Mouse (Mus musculus) activated CD4-positive, CD25-positive, alpha-beta regulatory T cell, adult 4 months (primary cell): Measurements from ENCODE around the gene Ugt1a5. TPM values are rescaled to one million over a fixed set of nuclear protein-coding genes. Genes with fewer than 3 reads are reported as not detected.
A peak's percentile ranks its signal among the peaks of the same experiment; 100 is the strongest.

Experiments used
- ATAC-seq: one replicate; pipeline ENCODE4 v1.8.0; 2017
- polyA plus RNA-seq, 2 experiments: library from polyadenylated mRNA; unstranded; fragments of 100-300 nt; shearing (Covaris generic); gene quantifications; one replicate each; pipeline ENCODE4 v1.2.1; 2017

Gene Ugt1a5
- polyA plus RNA-seq, 2 experiments from 2014 or later = not detected

- no peak for ATAC-seq
Observed at GRCm38 (mm10) chr1:88243861-88244260, 78.0 kb downstream of the Ugt1a5 start.

GRCm38 (mm10) chr1:88245881-88246280 lies 80.1 kb downstream of the Ugt1a5 start:
- ATAC-seq = no peak

- no peak for ATAC-seq
Observed at GRCm38 (mm10) chr1:88246386-88246785, 80.6 kb downstream of the Ugt1a5 start.

- no peak for ATAC-seq
Observed at GRCm38 (mm10) chr1:88247660-88248059, 81.8 kb downstream of the Ugt1a5 start.

- ATAC-seq = no peak
Observed at GRCm38 (mm10) chr1:88248658-88249057, 82.8 kb downstream of the Ugt1a5 start.

GRCm38 (mm10) chr1:88249596-88249995 lies 83.8 kb downstream of the Ugt1a5 start:
- ATAC-seq = no peak

- no peak for ATAC-seq
Observed at GRCm38 (mm10) chr1:88250023-88250422, 84.2 kb downstream of the Ugt1a5 start.

- ATAC-seq = peak; percentile 9
Observed at GRCm38 (mm10) chr1:88253106-88253505, 87.3 kb downstream of the Ugt1a5 start.

- ATAC-seq = no peak
Observed at GRCm38 (mm10) chr1:88253540-88253939, 87.7 kb downstream of the Ugt1a5 start.

- ATAC-seq = no peak
Observed at GRCm38 (mm10) chr1:88254793-88255465, 89.1 kb downstream of the Ugt1a5 start.

GRCm38 (mm10) chr1:88255466-88255857 lies 89.7 kb downstream of the Ugt1a5 start:
- no peak for ATAC-seq

GRCm38 (mm10) chr1:88255989-88256754 lies 90.4 kb downstream of the Ugt1a5 start:
- ATAC-seq = no peak

GRCm38 (mm10) chr1:88256886-88257663 lies 91.3 kb downstream of the Ugt1a5 start:
- no peak for ATAC-seq

GRCm38 (mm10) chr1:88257681-88258080 lies 91.9 kb downstream of the Ugt1a5 start:
- ATAC-seq = no peak

GRCm38 (mm10) chr1:88258361-88258760 lies 92.5 kb downstream of the Ugt1a5 start:
- ATAC-seq = no peak

- ATAC-seq = peak; percentile 14
Observed at GRCm38 (mm10) chr1:88258881-88259642, 93.2 kb downstream of the Ugt1a5 start.

GRCm38 (mm10) chr1:88259643-88260024 lies 93.8 kb downstream of the Ugt1a5 start:
- ATAC-seq = no peak

- no peak for ATAC-seq
Observed at GRCm38 (mm10) chr1:88260114-88260513, 94.3 kb downstream of the Ugt1a5 start.

- ATAC-seq = no peak
Observed at GRCm38 (mm10) chr1:88260604-88261377, 95.0 kb downstream of the Ugt1a5 start.

GRCm38 (mm10) chr1:88261706-88262105 lies 95.9 kb downstream of the Ugt1a5 start:
- no peak for ATAC-seq

- ATAC-seq = peak; percentile 4
Observed at GRCm38 (mm10) chr1:88262255-88262654, 96.4 kb downstream of the Ugt1a5 start.

- ATAC-seq = no peak
Observed at GRCm38 (mm10) chr1:88262961-88263360, 97.1 kb downstream of the Ugt1a5 start.
